Mouse (Mus musculus) hindbrain, embryonic 11.5 days (tissue): ENCODE measurements around the gene Med24. TPM values are rescaled to one million over a fixed set of nuclear protein-coding genes. Genes with fewer than 3 reads are reported as not detected.
"Not testable (repeated sequence)": the region's sequence is repeated elsewhere in the genome, so short reads cannot be mapped to it uniquely, and the experiment has no call there.

Experiments used
- ATAC-seq: fragments of 200-750 bp; cut with Nextera tagmentation; 2 replicates; pipeline ENCODE4 v1.8.0; 2017; ENCODE audit warnings: mild to moderate bottlenecking, moderate TSS enrichment, moderate library complexity; ENCODE audit not compliant: low FRiP score
- DNase-seq: peaks from one replicate; pipeline ENCODE4 v3.0.0-alpha.2; 2015; ENCODE audit warnings: low spot score
- H3K27ac ChIP-seq: fragments of 300-500 bp; sonication (generic); 2 replicates; pipeline ENCODE4 v1.5.1; 2014; ENCODE audit warnings: mild to moderate bottlenecking, low read depth, low read length
- H3K27me3 ChIP-seq: fragments of 300-500 bp; sonication (generic); 2 replicates; pipeline ENCODE4 v1.6.1; 2014; ENCODE audit warnings: mild to moderate bottlenecking, low read length, moderate library complexity, mixed read lengths; ENCODE audit not compliant: control insufficient read depth, insufficient read depth
- H3K36me3 ChIP-seq: fragments of 300-500 bp; sonication (generic); 2 replicates; pipeline ENCODE4 v1.6.1; 2014; ENCODE audit warnings: mild to moderate bottlenecking, low read length, moderate library complexity, mixed read lengths; ENCODE audit not compliant: control insufficient read depth, insufficient read depth
- H3K4me1 ChIP-seq: fragments of 300-500 bp; sonication (generic); replicated peaks from 2 replicates; pipeline ENCODE4 v1.6.1; 2014; ENCODE audit warnings: low read length, mixed read lengths; ENCODE audit not compliant: control insufficient read depth, insufficient read depth
- H3K4me2 ChIP-seq: fragments of 300-500 bp; sonication (generic); replicated peaks from 2 replicates; pipeline ENCODE4 v1.6.1; 2014; ENCODE audit warnings: mild to moderate bottlenecking, low read depth, low read length
- H3K4me3 ChIP-seq: fragments of 300-500 bp; sonication (generic); 2 replicates; pipeline ENCODE4 v1.5.1; 2014; ENCODE audit warnings: low read depth, low read length
- H3K9ac ChIP-seq: fragments of 300-500 bp; sonication (generic); 2 replicates; pipeline ENCODE4 v1.6.1; 2014; ENCODE audit warnings: low read depth, low read length
- H3K9me3 ChIP-seq: fragments of 300-500 bp; sonication (generic); 2 replicates; pipeline ENCODE4 v1.6.1; 2016; ENCODE audit warnings: low read length; ENCODE audit not compliant: control insufficient read depth
- WGBS: fragments of 180-500 bp; shearing (Covaris S2); extraction: QIAGEN DNeasy Blood & Tissue Kit; methylation state at CpG from one replicate; pipeline ENCODE4 v1.1.7; 2014; 5-methylcytosine and 5-hydroxymethylcytosine counted together
- polyA plus RNA-seq: library from polyadenylated mRNA; unstranded; fragments of >200 nt; fragmentation: Nextera tagmentation; extraction: Ambion mirVana; gene quantifications from 2 replicates; pipeline ENCODE4 v1.2.1, GENCODE M21; 2014

The Med24 gene
- polyA plus RNA-seq, 1 experiment from 2014 or later = 47.3 TPM

DNA sequence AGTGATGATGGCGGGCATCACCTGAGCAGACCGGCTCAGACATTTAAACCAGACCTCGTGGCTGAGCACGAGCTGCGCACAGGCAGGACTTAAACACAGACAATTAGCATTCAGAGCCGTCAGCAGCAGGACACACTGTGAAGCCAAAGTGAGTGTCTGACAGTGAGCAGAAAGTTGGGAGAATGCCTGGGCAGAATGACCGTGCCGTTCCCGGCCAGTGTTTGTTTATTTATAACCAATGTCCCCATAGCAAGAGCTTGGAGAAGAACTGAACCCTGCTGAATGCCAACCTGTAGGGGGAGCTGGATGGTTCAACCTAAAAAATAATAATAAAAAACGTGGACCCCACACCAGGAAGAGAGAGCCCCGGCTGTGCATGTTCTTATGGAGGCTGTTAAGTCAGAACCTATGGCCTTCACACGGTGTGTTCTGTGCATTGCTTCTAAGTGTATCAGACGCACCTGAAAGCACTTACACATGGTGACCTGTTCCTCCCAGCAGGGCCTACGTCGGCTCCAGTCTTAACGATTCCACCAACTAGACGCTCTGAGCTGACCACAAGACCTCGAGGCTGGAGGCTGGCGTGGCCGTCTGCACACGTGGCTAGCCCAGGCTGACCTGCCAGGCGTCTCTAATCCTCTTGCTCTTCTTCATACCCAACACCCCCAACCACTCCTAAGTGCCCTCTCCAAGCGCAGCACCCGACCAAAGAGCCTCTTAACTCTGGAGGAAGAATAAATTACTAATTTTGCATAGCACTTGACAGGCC lies 7.6 kb downstream of the Med24 start:
- no peak overlapping the region for H3K4me2 ChIP-seq
- H3K4me3 ChIP-seq = no peak overlapping the region
- no peaks in the 10 kb centered on the region; the same call in 1 of the 2 replicates for H3K36me3 ChIP-seq
- no peaks in the 10 kb centered on the region for H3K27me3 ChIP-seq
- no peak overlapping the region for H3K9ac ChIP-seq
- no peaks in the 10 kb centered on the region for H3K9me3 ChIP-seq
- no peaks in the 10 kb centered on the region for H3K4me1 ChIP-seq
- WGBS = 75% methylated on average over 24 of the region's 24 CpGs
- DNase-seq (no peak), ATAC-seq (no peak)
- H3K27ac ChIP-seq = no peak overlapping the region

DNA sequence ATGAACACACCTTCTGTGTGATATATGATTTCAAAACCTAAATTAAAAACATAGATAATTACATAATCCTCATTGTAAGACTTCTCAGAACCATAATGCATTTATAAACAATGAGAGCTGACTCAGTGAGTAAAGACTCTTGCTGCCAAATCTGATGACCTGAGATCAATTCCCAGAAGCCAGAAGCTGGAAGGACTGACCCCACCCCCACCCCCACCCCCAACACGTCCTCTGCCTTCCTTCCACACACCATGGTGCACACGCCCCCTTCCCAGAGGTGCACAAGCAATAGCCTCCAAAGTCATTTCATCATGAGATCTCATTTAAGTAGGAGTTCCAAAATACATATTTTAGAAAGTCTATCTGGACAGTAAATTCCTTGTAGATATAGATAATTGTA lies 8.5 kb downstream of the Med24 start:
- Histone ChIP-seq H3K4me1 (no peaks in the 10 kb centered on the region), H3K9me3 (no peaks in the 10 kb centered on the region), H3K36me3 (no peaks in the 10 kb centered on the region; the same call in 1 of the 2 replicates), H3K9ac (no peak overlapping the region), H3K4me3 (no peak overlapping the region), H3K4me2 (no peak overlapping the region), H3K27me3 (no peaks in the 10 kb centered on the region), H3K27ac (no peak overlapping the region)
- no peak for DNase-seq
- 76% methylated on average over 2 of the region's 2 CpGs for WGBS
- no peak for ATAC-seq

DNA sequence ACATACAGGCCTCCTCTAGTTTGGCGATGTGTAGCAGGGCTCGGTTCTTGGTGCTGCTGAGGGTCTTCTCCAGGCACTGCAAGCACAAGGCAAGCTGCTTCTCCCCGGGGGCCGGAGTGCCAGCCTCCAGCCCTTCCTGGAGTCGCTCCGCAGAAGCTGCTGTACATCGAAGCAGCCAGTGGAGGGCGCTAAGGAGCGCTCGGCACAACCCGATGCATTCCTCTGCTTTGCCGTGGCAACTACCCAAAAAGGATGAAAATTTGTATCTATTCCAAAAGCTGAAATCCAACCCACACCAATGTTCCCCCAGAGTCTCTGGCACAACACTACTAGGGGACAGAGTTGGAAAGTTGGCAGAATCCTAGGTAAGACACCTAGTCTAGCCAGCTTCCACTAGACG lies 11.3 kb downstream of the Med24 start:
- no peaks in the 10 kb centered on the region for H3K36me3 ChIP-seq
- H3K9ac ChIP-seq = no peak overlapping the region
- no peak for ATAC-seq
- 18% methylated on average over 13 of the region's 13 CpGs for WGBS
- H3K27ac ChIP-seq = no peak overlapping the region
- DNase-seq = peak; percentile 80
- no peaks in the 10 kb centered on the region for H3K9me3 ChIP-seq
- H3K4me2 ChIP-seq = no peak overlapping the region
- no peaks in the 10 kb centered on the region for H3K4me1 ChIP-seq
- H3K4me3 ChIP-seq = no peak overlapping the region
- no peaks in the 10 kb centered on the region for H3K27me3 ChIP-seq

DNA sequence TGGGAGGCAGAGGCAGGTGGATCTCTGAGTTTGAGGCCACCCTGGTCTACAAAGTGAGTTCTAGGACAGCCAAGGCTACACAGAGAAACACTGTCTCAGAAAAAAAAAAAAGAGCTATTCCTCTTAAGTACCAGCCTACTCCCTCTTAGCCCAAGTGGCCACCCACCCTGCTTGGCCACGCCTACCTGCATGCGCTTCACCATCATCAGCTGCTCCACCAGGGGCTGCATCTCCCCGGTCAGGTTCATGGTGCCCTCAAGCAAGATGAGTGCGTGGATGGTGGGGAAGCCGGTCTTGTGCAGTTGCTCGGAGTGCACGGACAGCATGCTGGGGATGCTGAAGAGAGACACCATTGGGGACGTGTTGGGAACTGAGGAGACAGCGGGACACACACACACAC lies 13.3 kb downstream of the Med24 start:
- H3K36me3 ChIP-seq = peaks cover 2% of the 10 kb centered on the region; the same call in 1 of the 2 replicates
- H3K27ac ChIP-seq = no peak overlapping the region
- 94% methylated on average over 9 of the region's 9 CpGs for WGBS
- no peak for ATAC-seq
- no peaks in the 10 kb centered on the region for H3K9me3 ChIP-seq
- H3K4me1 ChIP-seq = no peaks in the 10 kb centered on the region
- no peak overlapping the region for H3K9ac ChIP-seq
- H3K27me3 ChIP-seq = no peaks in the 10 kb centered on the region
- H3K4me2 ChIP-seq = no peak overlapping the region
- DNase-seq = no peak
- H3K4me3 ChIP-seq = no peak overlapping the region

DNA sequence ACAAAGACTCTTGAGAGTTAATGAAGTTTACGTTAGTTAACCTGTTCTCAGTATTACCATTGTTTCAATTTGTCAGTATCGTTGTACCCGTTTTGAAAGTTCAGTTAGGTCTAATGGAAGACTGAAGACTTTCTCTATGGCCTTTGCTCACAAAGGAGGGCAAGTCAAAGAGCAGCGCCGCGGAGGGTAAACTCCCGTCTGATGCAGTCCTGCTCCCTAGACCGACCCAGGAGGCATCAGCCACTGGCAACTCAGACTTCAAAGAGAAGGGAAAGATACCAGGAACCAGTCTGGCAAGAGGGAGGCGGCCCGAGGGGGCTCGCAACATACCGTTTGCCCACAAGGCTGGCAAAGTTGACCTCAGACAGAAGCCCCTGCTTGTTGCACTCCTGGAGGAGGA lies 15.5 kb downstream of the Med24 start:
- Histone ChIP-seq H3K36me3 (peaks cover 2% of the 10 kb centered on the region; the same call in 1 of the 2 replicates), H3K27ac (no peak overlapping the region), H3K9ac (no peak overlapping the region), H3K9me3 (no peaks in the 10 kb centered on the region), H3K27me3 (no peaks in the 10 kb centered on the region), H3K4me1 (no peaks in the 10 kb centered on the region), H3K4me3 (no peak overlapping the region), H3K4me2 (no peak overlapping the region)
- ATAC-seq = no peak
- 88% methylated on average over 12 of the region's 12 CpGs for WGBS
- no peak for DNase-seq

DNA sequence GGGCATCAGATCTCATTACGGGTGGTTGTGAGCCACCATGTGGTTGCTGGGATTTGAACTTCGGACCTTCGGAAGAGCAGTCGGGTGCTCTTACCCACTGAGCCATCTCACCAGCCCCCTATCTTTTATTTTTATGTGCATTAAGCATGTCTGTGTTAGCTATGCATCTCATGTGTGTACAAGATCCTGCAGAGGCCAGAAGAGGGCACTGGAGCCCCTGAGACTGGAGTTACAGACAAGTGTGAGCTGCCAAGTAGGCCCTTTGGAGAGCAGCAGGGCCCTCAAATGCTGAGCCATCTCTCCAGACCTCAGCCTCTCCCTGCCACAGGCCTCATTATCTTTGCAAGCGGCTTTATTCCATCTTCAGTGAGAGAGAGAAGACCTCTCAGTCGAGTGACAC lies 17.2 kb downstream of the Med24 start:
- not testable (repeated sequence) for H3K36me3 ChIP-seq, DNase-seq, H3K4me1 ChIP-seq, ATAC-seq, H3K4me2 ChIP-seq, H3K27ac ChIP-seq, H3K27me3 ChIP-seq, H3K9ac ChIP-seq, H3K9me3 ChIP-seq, H3K4me3 ChIP-seq
- 92% methylated on average over 5 of the region's 6 CpGs for WGBS

DNA sequence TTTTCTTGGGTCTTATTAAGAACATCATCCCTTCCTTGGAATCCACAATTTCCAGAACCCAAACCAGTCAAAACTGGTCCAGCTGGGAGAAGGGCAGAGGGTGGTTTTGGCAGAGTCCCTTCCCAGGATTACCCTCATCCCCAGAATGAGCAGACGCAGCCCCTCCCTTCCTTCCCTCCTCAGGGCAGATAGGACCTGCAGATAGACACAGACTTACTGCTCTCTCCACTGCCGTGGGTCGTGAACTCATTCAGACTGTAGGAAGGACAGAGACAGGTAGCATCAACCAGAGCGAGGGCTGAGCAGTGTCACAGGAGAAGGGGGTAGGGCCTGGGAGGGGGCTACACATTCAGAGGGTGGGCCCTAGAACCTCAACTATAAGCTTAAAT lies 18.2 kb downstream of the Med24 start:
- H3K4me2 ChIP-seq = no peak overlapping the region
- H3K9ac ChIP-seq = no peak overlapping the region
- no peak for DNase-seq
- ATAC-seq = no peak
- peaks cover 2% of the 10 kb centered on the region for H3K36me3 ChIP-seq
- no peaks in the 10 kb centered on the region for H3K9me3 ChIP-seq
- no peak overlapping the region for H3K4me3 ChIP-seq
- H3K4me1 ChIP-seq = no peaks in the 10 kb centered on the region
- H3K27ac ChIP-seq = no peak overlapping the region
- no peaks in the 10 kb centered on the region for H3K27me3 ChIP-seq
- 71% methylated on average over 4 of the region's 4 CpGs for WGBS

DNA sequence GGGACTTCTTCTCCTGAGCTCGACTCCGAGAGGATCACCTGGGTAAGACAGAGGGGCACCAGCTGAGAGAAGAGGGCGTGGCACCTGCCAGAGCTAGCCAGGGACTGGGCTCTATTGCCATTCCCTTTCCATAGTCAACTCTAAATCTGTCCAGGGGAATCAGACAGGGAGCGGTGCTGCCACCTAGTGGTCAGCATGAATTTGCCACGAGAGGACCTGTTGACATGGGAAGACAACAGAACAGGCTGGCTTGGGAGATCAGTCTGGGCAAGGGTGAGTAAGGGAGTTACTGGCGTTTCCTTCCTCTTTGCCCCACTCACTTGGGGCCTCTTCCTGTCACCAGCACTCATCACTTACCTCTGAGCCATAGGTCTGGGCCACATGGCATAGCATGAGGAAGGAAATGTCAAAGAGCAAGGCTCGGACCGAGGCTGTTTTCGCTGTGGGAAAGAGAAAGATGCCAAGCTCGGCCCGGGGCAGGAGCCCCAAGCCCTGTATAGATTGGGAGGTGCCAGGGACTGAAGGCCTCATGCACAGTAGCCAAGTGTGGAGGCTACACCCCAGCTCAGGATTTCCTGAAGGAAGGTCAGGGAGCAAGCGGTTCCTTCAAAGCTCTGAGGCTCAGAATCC lies 18.7 kb downstream of the Med24 start:
- DNase-seq = peak; percentile 90
- Histone ChIP-seq H3K4me1 (no peaks in the 10 kb centered on the region), H3K4me3 (no peak overlapping the region), H3K9ac (no peak overlapping the region), H3K4me2 (no peak overlapping the region), H3K27me3 (no peaks in the 10 kb centered on the region), H3K36me3 (peaks cover 2% of the 10 kb centered on the region), H3K9me3 (no peaks in the 10 kb centered on the region), H3K27ac (no peak overlapping the region)
- 55% methylated on average over 12 of the region's 12 CpGs for WGBS
- no peak; the same call in 1 of the 2 replicates for ATAC-seq
